In the genomic region with DNA sequence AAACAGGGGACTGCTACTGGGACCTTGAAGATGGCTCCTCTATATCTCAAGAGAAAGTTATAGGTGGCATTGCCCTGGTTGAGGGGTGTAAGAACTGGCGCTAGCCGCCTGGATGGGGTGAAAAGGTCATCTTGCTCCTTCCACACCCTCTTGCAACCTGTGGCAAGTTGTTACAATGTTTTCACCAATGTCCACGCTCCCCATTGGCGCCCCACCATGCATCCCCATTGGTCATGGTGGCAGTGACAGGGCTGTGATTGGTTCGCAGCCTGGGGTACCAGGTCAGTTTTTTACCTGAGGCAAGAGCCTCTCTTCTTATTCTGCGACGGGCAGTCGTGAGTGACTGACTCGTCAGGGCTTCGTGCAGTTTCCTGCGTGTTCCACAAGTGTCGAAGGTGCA, we compare ENCODE assay signal across 37 mouse cellular contexts. TPM values are rescaled to one million over a fixed set of nuclear protein-coding genes. Genes with fewer than 3 reads are reported as not detected.
"Had no signal": no experiment of that assay in that cellular context is flagged by ENCODE, and none has a peak within 500 bp of the region (broad histone marks: within the 10 kb centered on the region; RNA-seq: fewer than 3 reads in every experiment).

No protein-coding gene starts in this region.

- ATAC-seq: hindbrain, postnatal 0 days; intestine, embryonic 16.5 days had no signal

- H3K27ac ChIP-seq: heart, adult 2 months; heart, embryonic 13.5 days; heart, embryonic 15.5 days; hindbrain, embryonic 13.5 days; hindbrain, embryonic 15.5 days; hindbrain, postnatal 0 days; layer of hippocampus, adult 2 months; left cerebral cortex, adult 2 months; limb, embryonic 12.5 days; liver, embryonic 13.5 days had no signal

- H3K9me3 ChIP-seq: heart, embryonic 13.5 days; heart, embryonic 15.5 days; hindbrain, embryonic 13.5 days; hindbrain, embryonic 15.5 days; limb, embryonic 10.5 days; limb, embryonic 12.5 days; liver, embryonic 13.5 days had no signal

- DNase-seq: gastrocnemius, postnatal 10 days; gastrocnemius, postnatal 25 days; heart, adult 11 months; heart, adult 2 months; heart, postnatal 14 days; heart, postnatal 36 days; kidney, adult 11 months; kidney, adult 2 months; kidney, adult 9 months; kidney, postnatal 10 days; kidney, postnatal 25 days; kidney, postnatal 4 days; liver; liver, embryonic 13.5 days had no signal

- H3K4me3 ChIP-seq: heart, adult 2 months; heart, embryonic 13.5 days; heart, embryonic 15.5 days; hindbrain, embryonic 13.5 days; hindbrain, embryonic 15.5 days; layer of hippocampus, adult 2 months; left cerebral cortex, adult 2 months; limb, embryonic 10.5 days; limb, embryonic 12.5 days; liver, embryonic 13.5 days had no signal

- H3K27me3 ChIP-seq: heart, embryonic 13.5 days; heart, embryonic 15.5 days; hindbrain, embryonic 13.5 days; hindbrain, embryonic 15.5 days; limb, embryonic 12.5 days; liver, embryonic 13.5 days had no signal

- H3K9ac ChIP-seq: heart, embryonic 13.5 days; heart, embryonic 15.5 days; hindbrain, embryonic 13.5 days; hindbrain, embryonic 15.5 days; limb, embryonic 12.5 days; liver, embryonic 13.5 days had no signal

- H3K36me3 ChIP-seq: heart, embryonic 13.5 days; heart, embryonic 15.5 days; hindbrain, embryonic 13.5 days; hindbrain, embryonic 15.5 days; limb, embryonic 10.5 days; limb, embryonic 12.5 days; liver, embryonic 13.5 days had no signal

- H3K4me1 ChIP-seq: heart, embryonic 15.5 days; hindbrain, embryonic 13.5 days; hindbrain, embryonic 15.5 days had no signal

- H3K4me2 ChIP-seq: heart, embryonic 11.5 days; heart, embryonic 13.5 days; heart, embryonic 15.5 days; hindbrain, embryonic 13.5 days; hindbrain, embryonic 15.5 days; limb, embryonic 12.5 days; liver, embryonic 11.5 days; liver, embryonic 13.5 days had no signal

RNA-seq across cellular contexts. Expression of gene Stra8, which starts 0.7 kb away (rescaled TPM):
- total RNA-seq: gastrocnemius, adult 18-20 months; gastrocnemius, postnatal 10 days; gastrocnemius, postnatal 25 days; heart, adult 2 months; heart, postnatal 14 days; heart, postnatal 36 days; hematopoietic stem cell, adult 5-6 weeks; hindbrain, postnatal 0 days; layer of hippocampus, adult 2 months; layer of hippocampus, postnatal 10 days; layer of hippocampus, postnatal 25 days; left cerebral cortex, adult 2 months; left cerebral cortex, postnatal 14 days; left cerebral cortex, postnatal 36 days had no signal
- polyA plus RNA-seq: gonadal fat pad, adult 2 months; heart, adult 2 months; heart, embryonic 11.5 days; heart, embryonic 13.5 days; heart, embryonic 15.5 days; heart, postnatal 0 days; hindbrain, embryonic 11.5 days; hindbrain, embryonic 13.5 days; hindbrain, embryonic 15.5 days; hindbrain, postnatal 0 days; intestine, embryonic 14.5 days; intestine, embryonic 16.5 days; kidney, adult 2 months; kidney, embryonic 16.5 days; limb, embryonic 10.5 days; limb, embryonic 12.5 days; liver, embryonic 11.5 days; liver, embryonic 13.5 days had no signal
